Mouse (Mus musculus): ENCODE data around the gene Jak2. TPM values are rescaled to one million over a fixed set of nuclear protein-coding genes. Genes with fewer than 3 reads are reported as not detected.
A peak's percentile ranks its signal among the peaks of the same experiment; 100 is the strongest.

Jak2 gene
- total RNA-seq, 4 experiments from 2014 or later: 16.0 to 18.0 (median 16.9) TPM

DNA sequence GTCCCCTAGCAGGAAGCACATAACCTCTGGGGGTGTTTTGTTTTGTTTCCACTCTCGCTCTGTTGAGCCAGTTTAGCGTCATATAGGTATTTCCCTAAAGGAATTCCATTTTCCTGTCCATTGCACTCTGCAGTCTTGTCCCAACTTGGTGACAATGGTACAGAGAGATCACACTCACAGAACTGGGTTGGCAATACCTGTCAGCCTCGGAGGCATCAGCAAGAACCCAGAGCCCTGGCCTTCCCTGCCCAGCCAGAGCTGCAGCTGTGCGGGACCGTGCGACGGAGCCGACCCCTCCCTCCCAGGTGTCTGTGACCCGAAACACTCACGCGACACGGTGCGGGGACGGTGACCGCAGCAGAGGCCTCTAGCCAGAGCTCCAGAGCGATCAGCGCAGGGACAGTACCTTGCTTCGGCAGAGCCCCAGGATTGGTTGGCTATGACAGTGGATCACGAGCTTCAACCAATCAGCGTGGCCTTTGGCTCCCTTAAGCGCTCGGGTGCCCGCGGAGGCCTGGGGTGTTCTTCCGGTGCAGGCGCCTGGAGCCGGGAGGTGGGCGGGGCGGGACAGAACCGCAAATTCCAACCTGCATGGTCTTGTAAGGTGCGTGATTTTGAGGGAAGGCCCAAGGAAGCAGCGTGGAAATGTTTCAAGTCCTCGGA, 110.0 kb downstream of the Jak2 start:
- DNase-seq (ENCODE audit: low spot score): peak; percentile 92

DNA sequence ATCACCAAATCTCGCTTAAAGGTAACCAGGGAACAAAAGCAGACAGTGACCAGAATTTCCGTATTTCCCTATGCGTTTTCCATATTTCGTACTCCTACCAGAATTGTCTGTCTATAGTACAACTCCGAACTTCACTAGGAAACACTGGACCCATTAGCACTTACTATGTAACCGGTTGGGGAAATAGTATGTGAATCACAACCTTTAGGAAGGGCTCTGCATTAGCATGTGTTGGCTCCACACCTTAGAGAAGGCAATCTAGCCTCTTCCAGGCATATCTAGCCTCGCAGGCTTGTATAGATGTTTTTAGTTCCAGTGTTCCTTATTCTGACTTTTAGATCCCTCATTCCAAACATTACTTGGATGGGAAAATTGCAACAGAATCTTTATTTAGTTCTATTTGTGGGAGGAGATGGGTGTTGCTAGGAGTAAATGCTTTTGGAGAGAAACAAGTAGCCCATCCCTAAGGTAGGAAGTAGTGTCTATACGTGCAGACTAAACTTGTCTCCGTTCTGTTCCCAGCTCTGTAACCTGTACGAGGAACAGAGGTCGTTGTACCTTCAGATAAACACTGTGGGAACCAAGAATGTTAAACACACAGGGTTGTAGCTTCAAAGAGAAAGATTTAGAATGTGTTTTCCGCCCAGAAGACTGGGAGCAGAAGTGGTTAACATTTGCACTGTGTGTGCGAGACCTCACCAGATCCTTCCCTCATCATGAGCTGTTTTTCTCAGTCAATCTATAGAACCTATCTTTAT, 110.7 kb downstream of the Jak2 start:
- DNase-seq (ENCODE audit: low spot score): no peak

Other genes with a start within 250 kb of the Jak2 start
- 100 to 1,000 TPM in 2 of 4 experiments, 10 to 100 TPM in 2; 76.6 to 102 (median 91.8) TPM for gene Ak3, start 203.9 kb upstream of the Jak2 start, total RNA-seq (2022)
- gene Rcl1, start 150.5 kb upstream of the Jak2 start, total RNA-seq (2022): 1 to 10 TPM; 4.4 to 6.6 (median 5.8) TPM
- under 1 TPM in 1 of 4 experiments, not detected in 3; 0.63 TPM for gene Insl6, start 73.5 kb downstream of the Jak2 start, total RNA-seq (2022)
- gene Rln1, start 82.8 kb downstream of the Jak2 start, total RNA-seq (2022): not detected
- gene Plgrkt, start 115.6 kb downstream of the Jak2 start, total RNA-seq (2022): 10 to 100 TPM; 26.7 to 34.5 (median 28.7) TPM
- 1 to 10 TPM; 3.0 to 3.6 (median 3.4) TPM for gene Cd274, start 115.6 kb downstream of the Jak2 start, total RNA-seq (2022)
- under 1 TPM in 1 of 4 experiments, not detected in 3; 0.31 TPM for gene Pdcd1lg2, start 159.1 kb downstream of the Jak2 start, total RNA-seq (2022)

All from heart, adult 8-10 months (tissue).